Mouse (Mus musculus): Measurements from ENCODE around the gene Serbp1.
"Not testable (repeated sequence)": the region's sequence is repeated elsewhere in the genome, so short reads cannot be mapped to it uniquely, and the experiment has no call there.

Serbp1 gene

GRCm38 (mm10) chr6:67237977-67238376 lies at the start of gene Serbp1:
Serbp1 (plus strand) TSS chr6:67238176.
- DNase-seq (ENCODE audit: low spot score), result no peak

GRCm38 (mm10) chr6:67193591-67193990 lies 44.4 kb upstream of the Serbp1 start:
- no peak for DNase-seq (ENCODE audit: low spot score)

GRCm38 (mm10) chr6:67194606-67195005 lies 43.4 kb upstream of the Serbp1 start:
- DNase-seq (ENCODE audit: low spot score), result no peak

- DNase-seq (ENCODE audit: low spot score), result no peak
Observed at GRCm38 (mm10) chr6:67195148-67195611, 42.8 kb upstream of the Serbp1 start.

- peak; percentile 19 for DNase-seq (ENCODE audit: low spot score)
Observed at GRCm38 (mm10) chr6:67196821-67197220, 41.2 kb upstream of the Serbp1 start.

- DNase-seq (ENCODE audit: low spot score), result peak; percentile 45
Observed at GRCm38 (mm10) chr6:67198085-67198484, 39.9 kb upstream of the Serbp1 start.

- peak; percentile 31 for DNase-seq (ENCODE audit: low spot score)
Observed at GRCm38 (mm10) chr6:67200715-67201322, 37.2 kb upstream of the Serbp1 start.

GRCm38 (mm10) chr6:67205081-67206037 lies 32.6 kb upstream of the Serbp1 start:
- no peak for DNase-seq (ENCODE audit: low spot score)

- no peak for DNase-seq (ENCODE audit: low spot score)
Observed at GRCm38 (mm10) chr6:67212362-67212761, 25.6 kb upstream of the Serbp1 start.

GRCm38 (mm10) chr6:67213429-67214098 lies 24.4 kb upstream of the Serbp1 start:
- no peak for DNase-seq (ENCODE audit: low spot score)

GRCm38 (mm10) chr6:67217402-67217801 lies 20.6 kb upstream of the Serbp1 start:
- no peak for DNase-seq (ENCODE audit: low spot score)

- DNase-seq (ENCODE audit: low spot score), result no peak
Observed at GRCm38 (mm10) chr6:67217846-67218245, 20.1 kb upstream of the Serbp1 start.

- no peak for DNase-seq (ENCODE audit: low spot score)
Observed at GRCm38 (mm10) chr6:67218566-67218965, 19.4 kb upstream of the Serbp1 start.

GRCm38 (mm10) chr6:67219931-67220330 lies 18.0 kb upstream of the Serbp1 start:
- not testable (repeated sequence) for DNase-seq (ENCODE audit: low spot score)

- no peak for DNase-seq (ENCODE audit: low spot score)
Observed at GRCm38 (mm10) chr6:67220731-67221130, 17.2 kb upstream of the Serbp1 start.

- DNase-seq (ENCODE audit: low spot score), result no peak
Observed at GRCm38 (mm10) chr6:67223082-67223481, 14.9 kb upstream of the Serbp1 start.

GRCm38 (mm10) chr6:67223499-67223898 lies 14.5 kb upstream of the Serbp1 start:
- DNase-seq (ENCODE audit: low spot score), result no peak

GRCm38 (mm10) chr6:67226286-67226685 lies 11.7 kb upstream of the Serbp1 start:
- DNase-seq (ENCODE audit: low spot score), result no peak

GRCm38 (mm10) chr6:67228459-67229107 lies 9.4 kb upstream of the Serbp1 start:
- no peak for DNase-seq (ENCODE audit: low spot score)

- DNase-seq (ENCODE audit: low spot score), result no peak
Observed at GRCm38 (mm10) chr6:67229521-67229920, 8.5 kb upstream of the Serbp1 start.

- DNase-seq (ENCODE audit: low spot score), result no peak
Observed at GRCm38 (mm10) chr6:67229922-67230518, 8.0 kb upstream of the Serbp1 start.

- DNase-seq (ENCODE audit: low spot score), result no peak
Observed at GRCm38 (mm10) chr6:67230950-67231349, 7.0 kb upstream of the Serbp1 start.

Data from layer of hippocampus, adult 11-12 months (tissue).